Mouse (Mus musculus): ENCODE measurements around the gene Dpp6. TPM values are rescaled to one million over a fixed set of nuclear protein-coding genes. Genes with fewer than 3 reads are reported as not detected.

The Dpp6 gene
- polyA plus RNA-seq, 1 experiment from 2014 or later, result 0.76 TPM

- no peaks in the 10 kb centered on the region for H3K4me1 ChIP-seq (replicated peaks; ENCODE audit: control insufficient read depth, insufficient read depth, low read length)
- no peak overlapping the region for H3K9ac ChIP-seq (ENCODE audit: low read depth, low read length)
- WGBS, result 91% methylated on average over 1 of the region's 1 CpGs
- no peak overlapping the region for H3K4me3 ChIP-seq (ENCODE audit: low read depth, low read length)
- TF ChIP-seq CTCF (IDR thresholded peaks at IDR 0.05; ENCODE audit: low read depth), result no peak
- H3K27me3 ChIP-seq (replicated peaks; ENCODE audit: control insufficient read depth, insufficient read depth, low read length), result no peaks in the 10 kb centered on the region
- ATAC-seq, result no peak
- no peak overlapping the region for H3K4me2 ChIP-seq (replicated peaks; ENCODE audit: low read depth)
- H3K36me3 ChIP-seq (ENCODE audit: control insufficient read depth, insufficient read depth), result no peaks in the 10 kb centered on the region
- H3K9me3 ChIP-seq (ENCODE audit: control insufficient read depth), result no peaks in the 10 kb centered on the region
- H3K27ac ChIP-seq (ENCODE audit: low read depth, low read length), result no peak overlapping the region
Measured at GRCm38 (mm10) chr5:27108221-27108620, 291.2 kb downstream of the Dpp6 start.

GRCm38 (mm10) chr5:27122479-27122878, 305.5 kb downstream of the Dpp6 start:
- no peak for TF ChIP-seq CTCF (IDR thresholded peaks at IDR 0.05; ENCODE audit: low read depth)
- Histone ChIP-seq H3K9ac (ENCODE audit: low read depth, low read length) (no peak overlapping the region), H3K27me3 (replicated peaks; ENCODE audit: control insufficient read depth, insufficient read depth, low read length) (no peaks in the 10 kb centered on the region), H3K4me2 (replicated peaks; ENCODE audit: low read depth) (no peak overlapping the region), H3K36me3 (ENCODE audit: control insufficient read depth, insufficient read depth) (no peaks in the 10 kb centered on the region), H3K27ac (ENCODE audit: low read depth, low read length) (no peak overlapping the region), H3K4me1 (replicated peaks; ENCODE audit: control insufficient read depth, insufficient read depth, low read length) (no peaks in the 10 kb centered on the region), H3K9me3 (ENCODE audit: control insufficient read depth) (no peaks in the 10 kb centered on the region), H3K4me3 (ENCODE audit: low read depth, low read length) (no peak overlapping the region)
- 40% methylated on average over 2 of the region's 2 CpGs for WGBS
- no peak for ATAC-seq

- H3K36me3 ChIP-seq (ENCODE audit: control insufficient read depth, insufficient read depth), result no peaks in the 10 kb centered on the region
- H3K4me2 ChIP-seq (replicated peaks; ENCODE audit: low read depth), result no peak overlapping the region
- ATAC-seq, result no peak
- H3K9me3 ChIP-seq (ENCODE audit: control insufficient read depth), result no peaks in the 10 kb centered on the region
- WGBS, result 87% methylated on average over 2 of the region's 2 CpGs
- TF ChIP-seq CTCF (IDR thresholded peaks at IDR 0.05; ENCODE audit: low read depth), result no peak
- no peak overlapping the region for H3K9ac ChIP-seq (ENCODE audit: low read depth, low read length)
- no peak overlapping the region for H3K4me3 ChIP-seq (ENCODE audit: low read depth, low read length)
- no peaks in the 10 kb centered on the region for H3K4me1 ChIP-seq (replicated peaks; ENCODE audit: control insufficient read depth, insufficient read depth, low read length)
- no peak overlapping the region for H3K27ac ChIP-seq (ENCODE audit: low read depth, low read length)
- no peaks in the 10 kb centered on the region for H3K27me3 ChIP-seq (replicated peaks; ENCODE audit: control insufficient read depth, insufficient read depth, low read length)
Measured at GRCm38 (mm10) chr5:27122944-27123343, 305.9 kb downstream of the Dpp6 start.

- Histone ChIP-seq H3K9ac (ENCODE audit: low read depth, low read length) (no peak overlapping the region), H3K27me3 (replicated peaks; ENCODE audit: control insufficient read depth, insufficient read depth, low read length) (no peaks in the 10 kb centered on the region), H3K9me3 (ENCODE audit: control insufficient read depth) (no peaks in the 10 kb centered on the region), H3K4me3 (ENCODE audit: low read depth, low read length) (no peak overlapping the region), H3K4me2 (replicated peaks; ENCODE audit: low read depth) (no peak overlapping the region), H3K36me3 (ENCODE audit: control insufficient read depth, insufficient read depth) (no peaks in the 10 kb centered on the region), H3K27ac (ENCODE audit: low read depth, low read length) (no peak overlapping the region), H3K4me1 (replicated peaks; ENCODE audit: control insufficient read depth, insufficient read depth, low read length) (no peaks in the 10 kb centered on the region)
- WGBS, result 89% methylated on average over 4 of the region's 4 CpGs
- ATAC-seq, result no peak
- no peak for TF ChIP-seq CTCF (IDR thresholded peaks at IDR 0.05; ENCODE audit: low read depth)
Measured at GRCm38 (mm10) chr5:27126034-27126433, 309.0 kb downstream of the Dpp6 start.

- H3K36me3 ChIP-seq (ENCODE audit: control insufficient read depth, insufficient read depth), result no peaks in the 10 kb centered on the region; the same call in 1 of the 2 replicates
- no peak for ATAC-seq
- no peaks in the 10 kb centered on the region for H3K27me3 ChIP-seq (replicated peaks; ENCODE audit: control insufficient read depth, insufficient read depth, low read length)
- no peaks in the 10 kb centered on the region for H3K9me3 ChIP-seq (ENCODE audit: control insufficient read depth)
- no peak overlapping the region for H3K27ac ChIP-seq (ENCODE audit: low read depth, low read length)
- no peak for TF ChIP-seq CTCF (IDR thresholded peaks at IDR 0.05; ENCODE audit: low read depth)
- H3K9ac ChIP-seq (ENCODE audit: low read depth, low read length), result no peak overlapping the region
- no peak overlapping the region for H3K4me2 ChIP-seq (replicated peaks; ENCODE audit: low read depth)
- H3K4me3 ChIP-seq (ENCODE audit: low read depth, low read length), result no peak overlapping the region
- 83% methylated on average over 3 of the region's 3 CpGs for WGBS
- no peaks in the 10 kb centered on the region for H3K4me1 ChIP-seq (replicated peaks; ENCODE audit: control insufficient read depth, insufficient read depth, low read length)
Measured at GRCm38 (mm10) chr5:27133196-27133595, 316.2 kb downstream of the Dpp6 start.

GRCm38 (mm10) chr5:27134436-27135005, 317.5 kb downstream of the Dpp6 start:
- H3K4me3 ChIP-seq (ENCODE audit: low read depth, low read length), result no peak overlapping the region
- H3K27me3 ChIP-seq (replicated peaks; ENCODE audit: control insufficient read depth, insufficient read depth, low read length), result no peaks in the 10 kb centered on the region
- H3K9ac ChIP-seq (ENCODE audit: low read depth, low read length), result no peak overlapping the region
- H3K27ac ChIP-seq (ENCODE audit: low read depth, low read length), result no peak overlapping the region
- WGBS, result 61% methylated on average over 2 of the region's 2 CpGs
- H3K4me1 ChIP-seq (replicated peaks; ENCODE audit: control insufficient read depth, insufficient read depth, low read length), result no peaks in the 10 kb centered on the region
- no peak overlapping the region for H3K4me2 ChIP-seq (replicated peaks; ENCODE audit: low read depth)
- no peak for TF ChIP-seq CTCF (IDR thresholded peaks at IDR 0.05; ENCODE audit: low read depth)
- ATAC-seq, result no peak
- no peaks in the 10 kb centered on the region; the same call in 1 of the 2 replicates for H3K36me3 ChIP-seq (ENCODE audit: control insufficient read depth, insufficient read depth)
- H3K9me3 ChIP-seq (ENCODE audit: control insufficient read depth), result no peaks in the 10 kb centered on the region

All from intestine, postnatal 0 days (tissue).